Mouse (Mus musculus): ENCODE measurements around the gene Setdb1.

- TF ChIP-seq ZC3H11A (IDR thresholded peaks at IDR 0.05; ENCODE audit: borderline replicate concordance, low read depth, low read length) (no peak), HCFC1 (IDR thresholded peaks at IDR 0.05; ENCODE audit: borderline replicate concordance, insufficient read depth, low read length) (no peak), CHD2 (IDR thresholded peaks at IDR 0.05; ENCODE audit: low read depth, low read length) (no peak), MAFK (IDR thresholded peaks at IDR 0.05; ENCODE audit: insufficient read depth, low read depth, low read length) (no peak)
These were observed 81.8 kb downstream of the Setdb1 start for GRCm38 (mm10) chr3:95275161-95275560.

Data from ES-E14 (cell line).